Mouse (Mus musculus): ENCODE measurements around the gene Ctdnep1.

Gene Ctdnep1

DNA sequence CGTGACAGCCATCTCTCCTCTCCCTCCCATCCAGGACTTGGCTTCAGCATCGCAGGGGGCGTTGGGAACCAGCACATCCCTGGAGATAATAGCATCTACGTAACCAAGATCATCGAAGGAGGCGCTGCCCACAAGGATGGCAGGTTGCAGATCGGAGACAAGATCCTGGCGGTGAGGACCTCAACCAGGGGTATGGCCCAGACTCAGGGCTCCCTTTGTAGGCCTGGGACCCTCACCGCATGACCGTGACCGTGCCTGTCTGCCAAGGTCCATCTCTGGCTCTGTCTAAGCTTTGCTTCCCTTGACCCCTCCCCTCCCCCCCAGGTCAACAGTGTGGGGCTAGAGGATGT, 50.3 kb downstream of the Ctdnep1 start:
- no peak for DNase-seq

DNA sequence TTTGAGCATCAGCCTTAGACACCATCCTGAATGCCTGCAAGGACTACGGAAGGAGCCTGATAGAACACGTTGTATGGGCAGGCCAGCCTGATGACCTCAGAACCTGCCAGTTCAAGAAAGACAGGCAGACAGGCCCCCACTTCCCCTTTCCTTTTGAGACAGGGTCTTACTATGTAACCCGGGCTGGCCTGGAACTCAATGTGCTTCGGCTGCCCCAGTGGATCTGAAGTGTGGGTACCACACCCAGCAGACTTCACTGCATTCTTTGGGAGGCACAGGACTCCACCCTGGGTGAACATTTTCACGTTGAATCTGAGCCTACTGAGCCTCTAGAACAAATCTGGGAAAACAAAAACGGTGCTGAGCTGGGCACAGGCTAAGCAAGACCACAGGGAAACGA, 57.2 kb downstream of the Ctdnep1 start:
- no peak for DNase-seq

DNA sequence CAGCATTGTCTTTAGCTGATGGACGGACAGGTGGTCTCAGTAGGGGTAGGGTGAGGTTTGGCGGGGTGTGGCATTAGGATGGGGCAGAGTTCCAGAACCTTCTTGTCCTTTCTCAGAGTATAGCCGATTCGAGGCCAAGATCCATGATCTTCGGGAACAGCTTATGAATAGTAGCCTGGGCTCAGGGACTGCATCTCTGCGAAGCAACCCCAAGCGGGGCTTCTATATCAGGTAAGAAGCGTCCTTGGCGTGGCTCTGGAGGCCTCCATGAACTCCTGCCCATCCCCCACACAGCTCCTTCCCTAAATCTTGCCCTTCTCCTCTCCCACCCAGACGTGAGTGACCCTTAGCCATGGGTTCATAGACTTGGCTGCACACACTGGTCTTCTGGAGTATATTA, 58.7 kb downstream of the Ctdnep1 start:
- DNase-seq = no peak

DNA sequence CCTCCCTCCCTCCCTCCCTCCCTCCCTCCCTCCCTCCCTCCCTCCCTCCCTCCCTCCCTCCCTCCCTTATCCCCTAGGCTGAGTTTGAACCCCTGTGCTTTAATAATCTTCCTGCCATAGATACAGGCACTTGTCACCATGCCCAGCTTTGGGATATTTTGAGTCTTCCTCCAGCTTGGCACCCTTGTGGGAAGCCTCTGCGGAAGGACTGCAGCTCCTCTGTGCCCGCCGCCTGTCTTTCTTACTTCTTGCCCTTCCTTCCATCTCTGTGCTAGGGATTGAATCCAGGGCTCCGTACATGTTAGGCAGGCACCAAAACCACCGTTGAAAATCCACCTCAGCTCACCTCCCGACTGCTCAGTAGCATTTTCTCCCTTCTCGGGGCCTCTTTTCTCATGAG, 59.2 kb downstream of the Ctdnep1 start:
- DNase-seq = no peak
